Mouse (Mus musculus) spleen, adult 2 months (tissue): ENCODE data around the gene Robo1. TPM values are rescaled to one million over a fixed set of nuclear protein-coding genes. Genes with fewer than 3 reads are reported as not detected.

Source experiments
- DNase-seq, 2 experiments: peaks; one replicate each; pipeline versions ENCODE4 v3.0.0 to v3.0.0-alpha.2; 2012 to 2021; ENCODE audit warnings: low spot score in 2 of 2, low read depth in 1 of 2
- H3K27ac ChIP-seq: fragments of 200-500 bp; 2 replicates; pipeline ENCODE4 v1.5.1; 2012; ENCODE audit warnings: low read length, inconsistent platforms; ENCODE audit not compliant: insufficient read depth
- H3K27me3 ChIP-seq: fragments of 200-500 bp; 2 replicates; pipeline ENCODE4 v1.6.1; 2012; ENCODE audit warnings: mild to moderate bottlenecking, moderate library complexity, low read length, inconsistent platforms; ENCODE audit not compliant: control insufficient read depth, insufficient read depth
- H3K36me3 ChIP-seq: fragments of 200-500 bp; 2 replicates; pipeline ENCODE4 v1.6.1; 2012; ENCODE audit warnings: mild to moderate bottlenecking, low read length, inconsistent platforms; ENCODE audit not compliant: control insufficient read depth, insufficient read depth
- H3K4me1 ChIP-seq: fragments of 200-500 bp; 2 replicates; pipeline ENCODE4 v1.6.1; 2011; ENCODE audit warnings: inconsistent platforms; ENCODE audit not compliant: control insufficient read depth, insufficient read depth, insufficient read length
- H3K4me3 ChIP-seq: fragments of 200-500 bp; 2 replicates; pipeline ENCODE4 v1.5.1; 2011; ENCODE audit warnings: mild to moderate bottlenecking, inconsistent platforms; ENCODE audit not compliant: insufficient read depth, insufficient read length; ENCODE audit errors: extremely low read depth
- CTCF ChIP-seq: fragments of 200-500 bp; IDR thresholded peaks from 2 replicates; pipeline ENCODE4 v1.5.1; 2011; ENCODE audit warnings: mild to moderate bottlenecking, inconsistent platforms; ENCODE audit not compliant: insufficient read depth, insufficient read length, insufficient replicate concordance; ENCODE audit errors: extremely low read depth
- POLR2A ChIP-seq: fragments of 200-500 bp; IDR thresholded peaks from 2 replicates; pipeline ENCODE4 v1.6.1; 2011; ENCODE audit warnings: low read depth, low read length, inconsistent platforms
- WGBS: fragments of 180-500 bp; shearing (Covaris S2); methylation state at CpG from one replicate; pipeline ENCODE4 v1.1.7; 2018; 5-methylcytosine and 5-hydroxymethylcytosine counted together
- polyA plus RNA-seq: library from polyadenylated mRNA; depleted of rRNA; stranded (reverse); fragments of >200 nt; gene quantifications from 2 replicates; pipeline ENCODE4 v1.2.3, GENCODE M21; 2012

The Robo1 gene
- polyA plus RNA-seq, 1 experiment, result 1.4 TPM

DNA sequence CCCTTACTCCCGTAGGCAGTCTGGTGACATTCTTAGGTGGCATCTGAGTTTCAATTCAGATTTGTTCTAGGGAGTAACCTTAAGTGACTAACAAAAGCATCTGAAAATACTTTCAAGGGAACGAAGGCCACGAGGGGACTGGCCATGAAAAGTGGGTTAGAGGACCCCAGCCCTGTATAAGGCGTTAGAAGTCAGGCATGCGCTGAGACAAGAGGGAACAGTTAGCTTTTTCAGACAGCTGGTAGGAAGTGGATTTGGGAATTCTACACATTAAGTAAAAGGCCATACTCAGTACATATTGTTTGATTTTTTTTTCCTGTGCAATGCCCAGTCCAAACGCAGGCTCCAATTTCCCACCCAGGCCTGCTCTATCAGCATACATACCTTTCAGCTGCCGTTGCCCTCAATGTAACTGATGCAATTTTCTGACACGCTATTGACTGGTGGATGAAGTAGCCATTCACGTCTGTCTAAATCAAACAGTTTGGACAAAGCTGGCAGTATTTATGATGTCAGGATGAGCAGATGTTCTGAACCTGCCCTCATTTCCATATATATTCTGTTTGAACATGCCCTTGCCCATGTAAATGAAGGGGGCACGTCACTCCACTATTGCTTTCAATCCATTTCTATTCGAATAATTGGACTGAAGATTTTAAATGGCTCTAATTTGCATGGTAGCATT is 651.1 kb downstream of the Robo1 start:
- H3K36me3 ChIP-seq, result no peaks in the 10 kb centered on the region
- H3K4me1 ChIP-seq, result no peaks in the 10 kb centered on the region
- WGBS, result 88% methylated on average over 11 of the region's 11 CpGs
- DNase-seq, result no peak
- H3K4me3 ChIP-seq, result no peak overlapping the region
- no peak overlapping the region for H3K27ac ChIP-seq
- TF ChIP-seq CTCF, result no peak
- TF ChIP-seq POLR2A, result no peak
- H3K27me3 ChIP-seq, result no peaks in the 10 kb centered on the region

DNA sequence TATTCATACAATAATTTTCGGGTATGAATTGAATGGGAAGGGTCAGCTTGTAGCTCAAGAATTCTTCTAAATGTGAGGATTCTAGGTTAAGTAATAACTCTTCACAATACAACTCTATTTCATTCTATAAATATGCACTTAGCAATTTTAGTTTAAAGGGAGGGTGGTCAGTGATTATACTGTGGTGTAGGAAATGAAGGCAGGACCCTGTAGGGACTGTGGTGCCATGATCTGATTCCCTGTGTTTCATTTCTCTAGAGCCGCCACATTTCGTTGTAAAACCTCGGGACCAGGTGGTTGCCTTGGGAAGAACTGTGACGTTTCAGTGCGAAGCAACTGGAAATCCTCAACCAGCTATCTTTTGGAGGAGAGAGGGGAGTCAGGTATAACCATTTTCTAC is 651.7 kb downstream of the Robo1 start:
- H3K4me3 ChIP-seq, result no peak overlapping the region
- TF ChIP-seq POLR2A, result no peak
- 87% methylated on average over 6 of the region's 6 CpGs for WGBS
- no peaks in the 10 kb centered on the region for H3K4me1 ChIP-seq
- DNase-seq, result no peak
- H3K27ac ChIP-seq, result no peak overlapping the region
- H3K36me3 ChIP-seq, result no peaks in the 10 kb centered on the region
- no peaks in the 10 kb centered on the region for H3K27me3 ChIP-seq

DNA sequence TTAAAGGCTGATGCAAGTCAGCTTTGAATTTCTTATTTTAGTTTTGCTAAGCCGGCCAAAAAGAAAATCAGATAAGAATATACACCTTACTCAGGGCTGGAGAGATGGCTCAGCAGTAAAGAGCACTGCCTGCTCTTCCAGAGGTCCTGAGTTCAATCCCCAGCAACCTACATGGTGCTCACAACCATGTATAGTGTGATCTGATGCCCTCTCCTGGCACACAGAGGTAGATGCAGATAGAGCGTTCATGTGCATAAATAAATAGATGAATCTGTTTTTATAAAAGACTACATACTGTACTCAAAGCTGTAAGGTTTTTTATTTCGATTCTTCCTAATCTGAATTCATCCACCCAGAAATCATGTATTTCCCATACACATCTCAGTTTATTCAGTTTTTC is 655.7 kb downstream of the Robo1 start:
- no peaks in the 10 kb centered on the region for H3K36me3 ChIP-seq
- no peaks in the 10 kb centered on the region for H3K4me1 ChIP-seq
- no peak overlapping the region for H3K4me3 ChIP-seq
- no peak overlapping the region for H3K27ac ChIP-seq
- WGBS, result 91% methylated on average over 3 of the region's 3 CpGs
- no peaks in the 10 kb centered on the region for H3K27me3 ChIP-seq
- TF ChIP-seq CTCF (no peak), POLR2A (no peak)
- DNase-seq, result no peak

DNA sequence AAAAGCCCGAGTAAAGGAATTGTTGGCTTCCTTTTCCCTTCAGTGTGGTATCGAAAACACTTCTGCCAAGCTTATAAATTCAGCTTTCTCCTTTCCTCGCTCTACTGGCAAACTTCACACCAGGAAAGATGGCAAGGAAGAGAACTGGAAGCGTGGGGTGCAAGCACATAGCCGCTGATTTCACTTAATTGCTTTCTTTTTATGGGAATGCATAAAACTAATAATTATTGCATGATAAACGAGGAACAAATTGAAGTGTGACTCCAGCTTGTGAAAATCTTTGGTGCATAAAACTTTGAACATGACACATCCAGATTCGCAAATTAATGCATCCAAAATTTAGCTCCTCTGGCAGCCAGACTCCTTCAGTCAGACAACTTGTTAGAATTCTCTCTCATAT is 659.4 kb downstream of the Robo1 start:
- Histone ChIP-seq H3K36me3 (no peaks in the 10 kb centered on the region), H3K4me1 (no peaks in the 10 kb centered on the region), H3K27me3 (no peaks in the 10 kb centered on the region), H3K4me3 (no peak overlapping the region), H3K27ac (no peak overlapping the region)
- WGBS, result 84% methylated on average over 7 of the region's 7 CpGs
- TF ChIP-seq POLR2A (no peak), CTCF (no peak)
- DNase-seq, result no peak

DNA sequence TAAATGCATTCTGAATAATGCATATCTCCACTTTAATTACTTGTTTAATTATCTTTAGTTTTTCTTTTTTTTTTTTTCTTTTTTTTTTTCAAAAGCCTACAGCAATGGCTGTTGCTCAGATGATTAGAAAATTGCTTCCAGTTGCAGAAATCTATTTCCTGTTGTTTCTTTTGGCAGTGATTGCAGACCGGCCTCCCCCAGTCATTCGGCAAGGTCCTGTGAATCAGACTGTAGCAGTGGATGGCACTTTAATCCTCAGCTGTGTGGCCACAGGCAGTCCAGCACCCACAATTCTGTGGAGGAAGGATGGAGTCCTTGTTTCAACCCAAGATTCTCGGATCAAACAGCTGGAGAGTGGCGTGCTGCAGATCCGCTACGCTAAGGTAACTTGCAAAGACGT is 661.9 kb downstream of the Robo1 start:
- DNase-seq, result no peak
- Histone ChIP-seq H3K27me3 (no peaks in the 10 kb centered on the region), H3K27ac (no peak overlapping the region), H3K4me3 (no peak overlapping the region), H3K36me3 (no peaks in the 10 kb centered on the region), H3K4me1 (no peaks in the 10 kb centered on the region)
- 90% methylated on average over 7 of the region's 7 CpGs for WGBS
- TF ChIP-seq CTCF, result no peak
- no peak for TF ChIP-seq POLR2A

DNA sequence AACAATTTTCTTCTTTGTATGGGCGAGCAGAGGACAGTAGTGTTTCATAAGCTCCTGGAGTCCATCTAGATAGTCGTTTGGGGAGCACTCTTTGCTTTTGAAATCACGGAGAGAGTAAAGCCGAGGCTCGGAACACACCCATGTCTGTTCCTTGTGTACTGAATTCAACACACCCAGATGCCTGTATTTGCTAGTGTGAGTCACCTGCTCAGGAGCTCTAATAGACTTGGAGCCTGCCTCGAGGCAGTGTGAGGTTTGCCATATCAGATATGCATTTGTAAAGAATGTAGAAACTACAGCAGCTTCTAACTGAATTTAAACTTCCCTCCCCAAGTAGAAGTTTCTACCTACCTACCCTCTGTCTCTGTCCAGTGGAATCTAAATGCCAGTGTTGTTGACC is 665.6 kb downstream of the Robo1 start:
- Histone ChIP-seq H3K4me3 (no peak overlapping the region), H3K4me1 (no peaks in the 10 kb centered on the region), H3K27me3 (no peaks in the 10 kb centered on the region), H3K27ac (no peak overlapping the region), H3K36me3 (no peaks in the 10 kb centered on the region)
- 83% methylated on average over 6 of the region's 6 CpGs for WGBS
- no peak for TF ChIP-seq POLR2A
- no peak for TF ChIP-seq CTCF
- no peak for DNase-seq

DNA sequence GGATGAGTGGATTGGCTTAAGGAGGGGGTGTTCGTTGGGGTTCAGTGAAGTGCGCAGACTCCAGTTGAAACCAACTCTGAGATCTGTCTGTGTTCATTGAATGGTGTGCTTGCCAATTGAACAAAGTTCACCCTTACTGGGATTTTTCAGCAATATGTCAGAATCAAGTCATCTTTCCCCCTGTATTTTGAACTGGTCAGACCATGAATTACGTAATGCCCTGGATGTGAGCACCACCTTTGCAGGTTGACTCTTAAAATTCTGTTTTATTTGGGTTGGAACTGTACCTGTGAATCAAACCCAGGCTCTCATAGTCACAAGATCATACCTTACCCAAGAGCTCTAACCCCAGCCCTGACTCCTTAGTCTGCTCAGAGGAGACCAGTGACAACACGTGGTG is 666.6 kb downstream of the Robo1 start:
- Histone ChIP-seq H3K27ac (no peak overlapping the region), H3K4me1 (no peaks in the 10 kb centered on the region), H3K27me3 (no peaks in the 10 kb centered on the region), H3K4me3 (no peak overlapping the region), H3K36me3 (no peaks in the 10 kb centered on the region)
- no peak for DNase-seq
- no peak for TF ChIP-seq POLR2A
- TF ChIP-seq CTCF, result no peak
- 93% methylated on average over 4 of the region's 4 CpGs for WGBS
